Mouse (Mus musculus) adrenal gland, postnatal 25 days (tissue): ENCODE measurements around the gene Surf6. TPM values are rescaled to one million over a fixed set of nuclear protein-coding genes. Genes with fewer than 3 reads are reported as not detected.

Experiments used
- DNase-seq: peaks from one replicate; pipeline ENCODE4 v3.0.0; 2021; ENCODE audit warnings: mixed read lengths
- long read RNA-seq: library from polyadenylated mRNA; stranded (forward); transcript quantifications from one replicate; pipeline ENCODE4 v2.0.0, GENCODE M21; 2021
- total RNA-seq: library from RNA; stranded (reverse); gene quantifications from 2 replicates; pipeline ENCODE4 v1.2.3, GENCODE M21; 2021

The Surf6 gene
- total RNA-seq, result 32.1 and 33.7 TPM in 2 replicates
- long read RNA-seq, transcript Surf6-201 (5 exons, 2,971 nt), result major isoform, 57 of 63 reads
- long read RNA-seq, partial matches to known transcripts, result 3 of 63 reads
- long read RNA-seq, other reads (novel, unspliced or antisense), result 1 of 63 reads

DNA sequence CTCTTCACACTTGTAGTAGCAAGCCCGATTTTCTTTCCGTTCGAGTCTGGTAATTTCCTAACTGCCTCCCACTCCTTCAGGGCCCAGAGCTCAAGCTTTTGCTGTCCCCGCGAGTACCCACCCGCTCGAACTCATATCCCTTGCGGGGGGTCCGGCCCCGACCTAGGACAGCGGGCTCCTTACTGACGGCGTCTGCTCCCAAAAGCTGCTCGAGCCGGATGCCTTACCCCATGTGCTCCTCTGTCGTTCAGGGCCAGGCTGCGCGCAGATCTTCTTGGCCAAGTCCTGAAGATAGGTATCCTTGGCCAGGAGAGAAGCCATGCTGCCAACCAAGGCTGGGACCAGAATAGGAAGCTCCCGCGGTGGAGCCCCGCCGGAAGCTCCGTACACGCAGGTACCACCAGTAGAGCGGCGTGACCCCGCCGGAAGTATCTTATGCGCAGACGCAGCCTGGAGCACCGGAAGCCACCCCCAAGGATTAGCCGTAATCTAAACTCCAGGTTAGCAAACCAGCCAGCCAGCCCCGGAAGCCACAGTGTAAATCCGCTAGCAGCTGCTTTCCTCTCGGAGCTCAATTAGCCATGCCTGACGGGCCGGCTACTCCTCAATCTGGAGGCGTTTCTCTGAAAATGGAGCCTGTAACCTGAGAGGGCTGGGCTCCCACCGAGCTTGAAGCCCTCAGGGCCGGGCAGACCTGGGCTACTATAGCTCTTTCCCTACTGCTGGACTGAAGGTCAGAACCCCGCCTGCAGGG lies at the start of gene Surf6:
Gene Surf6, minus strand, starts transcription at position 413 of the 754 bp plus-strand sequence.
- peak; percentile 93 for DNase-seq

- DNase-seq, result no peak
Observed at GRCm38 (mm10) chr2:26952193-26952592, 49.5 kb upstream of the Surf6 start.

DNA sequence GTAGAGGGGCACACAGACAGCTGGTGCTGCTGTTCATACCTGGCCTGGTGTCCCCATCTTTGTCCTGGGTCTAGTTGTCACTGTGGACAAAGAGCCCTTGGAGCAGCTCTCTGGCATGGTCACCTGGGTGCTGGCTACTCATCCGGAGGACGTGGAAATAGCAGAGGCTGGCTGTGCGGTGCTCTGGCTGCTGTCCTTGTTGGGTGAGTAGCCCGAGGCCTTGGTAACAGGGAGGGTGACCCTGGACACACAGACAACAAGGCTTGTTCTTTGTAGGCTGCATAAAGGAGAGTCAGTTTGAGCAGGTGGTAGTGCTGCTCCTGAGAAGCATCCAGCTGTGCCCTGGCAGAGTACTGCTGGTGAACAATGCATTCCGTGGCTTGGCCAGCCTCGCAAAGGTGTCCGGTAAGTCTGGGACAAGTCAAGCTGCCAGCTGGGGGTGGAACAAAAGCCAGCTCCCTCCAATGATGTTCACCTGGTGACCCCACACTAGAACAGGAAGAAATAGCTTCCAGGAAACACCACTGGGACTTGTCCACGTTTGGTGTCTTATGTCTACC lies 48.7 kb upstream of the Surf6 start:
- peak; percentile 16 for DNase-seq

DNA sequence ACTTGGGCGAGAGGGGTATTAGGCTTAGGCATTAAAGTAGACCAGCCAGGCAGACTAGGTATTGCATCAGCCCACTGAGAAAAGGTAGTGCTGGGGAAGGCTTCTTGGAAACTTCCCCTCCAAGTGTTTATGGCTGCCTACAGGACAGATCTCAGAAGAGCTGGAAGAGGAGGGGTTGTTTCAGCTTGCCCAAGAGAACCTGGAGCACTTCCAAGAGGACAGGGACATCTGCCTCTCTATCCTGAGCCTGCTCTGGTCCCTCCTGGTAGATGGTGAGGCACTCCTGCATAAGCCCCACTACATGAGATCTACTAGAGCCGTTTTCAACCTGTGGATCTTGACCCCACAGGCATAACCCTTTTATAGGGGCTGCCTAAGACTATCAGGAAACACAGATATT lies 47.7 kb upstream of the Surf6 start:
- no peak for DNase-seq

DNA sequence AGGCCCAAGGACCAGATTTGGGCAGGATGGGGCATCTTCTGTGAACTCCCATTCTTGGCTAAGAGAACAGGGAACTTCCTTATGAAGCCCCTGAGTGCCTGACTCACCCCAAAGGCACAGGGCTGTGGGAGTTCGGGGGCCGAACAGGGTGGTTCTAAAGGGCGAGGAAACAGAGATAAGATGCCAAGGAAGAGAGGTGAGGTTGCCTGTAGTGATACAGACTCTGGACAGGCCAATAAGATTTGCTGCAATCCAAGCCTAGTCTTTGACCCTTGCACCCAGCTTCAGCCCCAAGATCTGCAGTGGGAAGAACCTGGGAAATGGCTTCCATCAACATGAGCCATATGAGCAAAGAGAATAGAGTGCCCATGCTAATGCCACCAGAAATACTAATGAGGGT lies 40.6 kb upstream of the Surf6 start:
- DNase-seq, result no peak

GRCm38 (mm10) chr2:26941539-26941938 lies 38.9 kb upstream of the Surf6 start:
- no peak for DNase-seq

DNA sequence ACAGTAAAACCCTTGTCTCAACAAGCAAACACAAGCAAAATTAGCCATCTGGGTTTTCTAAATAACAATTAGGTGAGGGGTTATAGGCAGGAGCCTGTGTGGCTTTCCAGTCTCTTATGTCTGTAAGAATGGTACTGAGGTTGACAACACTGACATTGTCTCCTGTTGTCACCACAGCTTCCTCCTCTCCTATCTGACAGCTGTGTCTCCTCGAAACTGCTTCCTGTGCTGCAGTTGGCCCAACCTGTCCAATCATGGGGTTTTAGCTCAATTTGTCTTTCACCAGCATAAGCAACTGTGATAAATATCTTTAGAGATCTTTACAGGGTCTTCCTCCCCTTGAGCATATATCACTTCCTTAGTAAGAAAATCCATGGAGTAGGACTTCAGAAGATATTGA lies 33.7 kb upstream of the Surf6 start:
- no peak for DNase-seq

- DNase-seq, result no peak
Observed at GRCm38 (mm10) chr2:26935286-26935685, 32.6 kb upstream of the Surf6 start.

GRCm38 (mm10) chr2:26933304-26934055 lies 30.8 kb upstream of the Surf6 start, which contains the start of the genes Surf4 and Stkld1:
Gene Surf4, minus strand, starts transcription at chr2:26933928.
Gene Stkld1, plus strand, starts transcription at chr2:26934047.
- peak; percentile 96 for DNase-seq

DNA sequence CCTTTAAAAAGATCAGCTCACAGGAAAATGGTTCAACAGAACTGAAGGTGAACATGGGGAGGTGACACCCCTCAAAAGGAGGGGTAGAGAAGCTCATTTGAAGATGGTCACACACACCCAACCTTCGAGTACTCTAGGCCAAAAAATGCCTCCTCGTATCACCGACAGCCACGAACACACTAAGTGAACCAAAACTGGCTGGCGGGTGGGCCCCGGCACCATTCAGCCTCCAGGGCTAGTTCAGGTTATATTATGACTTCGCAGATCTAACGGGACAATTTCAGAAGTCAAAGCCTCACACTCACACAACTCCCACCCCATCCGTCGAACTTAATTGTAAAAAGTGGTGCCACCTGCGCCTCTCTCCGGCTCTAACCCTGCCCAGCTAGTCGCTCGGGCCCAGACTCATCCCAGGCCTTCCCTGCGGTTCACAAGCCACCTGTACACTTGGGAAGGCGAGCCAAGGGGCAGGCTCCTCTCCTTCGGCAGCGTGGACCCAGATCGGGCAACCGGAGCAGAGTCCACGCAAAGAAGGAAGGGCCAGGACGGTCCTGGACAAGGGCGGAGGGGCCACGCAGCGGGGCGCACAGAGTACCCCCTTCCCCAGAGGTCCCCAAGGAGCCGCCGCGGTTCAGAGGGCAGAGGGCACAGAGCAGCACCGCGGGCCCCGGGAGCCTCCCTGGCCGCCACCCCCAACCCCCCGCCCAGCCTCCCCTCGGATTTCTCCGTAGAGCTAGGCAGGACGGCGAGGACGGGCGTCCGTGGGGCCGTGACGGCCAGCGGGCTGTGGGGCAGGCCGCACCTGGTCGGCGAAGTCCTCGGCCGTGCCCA lies 30.0 kb upstream of the Surf6 start:
- no peak for DNase-seq

DNA sequence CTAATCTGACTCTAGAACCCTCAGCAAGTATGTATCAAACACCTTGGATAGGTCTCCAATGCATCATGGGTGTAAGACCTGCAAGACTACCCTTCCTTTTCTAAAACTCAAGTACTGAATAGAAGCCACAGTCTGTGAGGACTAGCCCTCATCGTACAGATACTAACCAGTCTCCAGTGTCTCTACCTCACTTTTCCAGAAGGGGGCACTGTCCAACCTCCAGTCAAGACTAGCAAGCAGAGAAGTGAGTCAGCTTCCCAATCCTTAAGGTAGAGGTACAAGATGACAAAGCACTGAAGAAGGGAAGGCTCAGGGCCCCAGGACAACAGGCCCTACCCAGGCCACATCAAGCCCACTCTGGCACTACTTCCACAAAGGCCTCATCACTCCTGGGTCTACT lies 27.7 kb upstream of the Surf6 start:
- peak; percentile 46 for DNase-seq

- DNase-seq, result no peak
Observed at GRCm38 (mm10) chr2:26927745-26928476, 25.2 kb upstream of the Surf6 start.

- DNase-seq, result peak; percentile 64
Observed at GRCm38 (mm10) chr2:26921784-26922183, 19.1 kb upstream of the Surf6 start.

DNA sequence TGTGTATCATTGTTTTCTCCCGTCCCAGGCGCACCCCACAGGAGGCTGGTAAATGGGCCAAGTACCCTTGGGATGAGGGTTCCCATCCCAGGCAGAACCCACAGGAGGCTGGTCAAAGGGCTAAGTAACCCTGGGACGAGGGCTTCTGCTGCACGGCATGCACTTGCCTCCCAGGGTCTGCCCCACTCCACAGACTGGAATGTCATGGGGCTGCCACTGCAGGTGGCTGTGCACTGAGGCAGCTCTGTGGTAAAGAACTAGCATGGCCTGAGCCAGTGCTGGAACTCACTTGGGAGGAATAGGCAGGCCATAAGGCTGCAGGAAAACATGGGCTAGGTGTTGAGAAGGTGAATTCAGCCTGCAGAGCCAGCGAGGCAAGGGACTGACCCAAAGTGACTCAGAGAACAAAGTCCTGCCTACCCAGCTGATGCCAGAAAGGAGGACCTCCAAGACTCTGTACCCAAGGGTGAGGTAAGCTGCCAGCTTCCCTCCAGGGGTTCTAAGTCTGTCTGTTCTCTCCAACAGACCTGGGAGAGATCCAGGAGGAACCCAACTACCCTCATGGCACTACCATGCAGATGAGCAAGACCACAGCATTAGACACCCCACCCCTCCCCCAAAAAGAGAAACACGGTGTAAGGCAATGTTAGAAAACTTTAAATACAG lies 17.6 kb upstream of the Surf6 start:
- DNase-seq, result no peak

DNA sequence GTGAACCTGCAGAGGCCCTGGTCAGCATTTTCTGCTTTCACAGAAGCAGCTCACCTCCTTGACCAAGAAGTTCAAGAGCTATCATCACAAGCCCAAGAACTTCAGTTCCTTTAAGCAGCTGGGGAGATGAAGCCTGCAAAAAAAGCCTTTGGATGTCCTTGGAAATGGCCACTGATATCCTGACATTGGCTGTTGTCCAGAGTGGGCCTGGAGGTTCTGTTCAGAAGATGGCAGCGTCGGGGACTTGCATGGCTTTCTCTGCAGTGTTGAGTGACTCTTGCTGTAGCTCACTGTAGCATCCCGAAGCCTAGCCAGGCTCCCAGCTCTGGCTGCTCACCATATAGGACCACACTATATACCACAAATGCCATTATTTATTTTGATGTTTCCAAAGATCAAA lies 17.0 kb upstream of the Surf6 start:
- DNase-seq, result peak; percentile 29

GRCm38 (mm10) chr2:26916738-26917137 lies 14.1 kb upstream of the Surf6 start:
- DNase-seq, result no peak

DNA sequence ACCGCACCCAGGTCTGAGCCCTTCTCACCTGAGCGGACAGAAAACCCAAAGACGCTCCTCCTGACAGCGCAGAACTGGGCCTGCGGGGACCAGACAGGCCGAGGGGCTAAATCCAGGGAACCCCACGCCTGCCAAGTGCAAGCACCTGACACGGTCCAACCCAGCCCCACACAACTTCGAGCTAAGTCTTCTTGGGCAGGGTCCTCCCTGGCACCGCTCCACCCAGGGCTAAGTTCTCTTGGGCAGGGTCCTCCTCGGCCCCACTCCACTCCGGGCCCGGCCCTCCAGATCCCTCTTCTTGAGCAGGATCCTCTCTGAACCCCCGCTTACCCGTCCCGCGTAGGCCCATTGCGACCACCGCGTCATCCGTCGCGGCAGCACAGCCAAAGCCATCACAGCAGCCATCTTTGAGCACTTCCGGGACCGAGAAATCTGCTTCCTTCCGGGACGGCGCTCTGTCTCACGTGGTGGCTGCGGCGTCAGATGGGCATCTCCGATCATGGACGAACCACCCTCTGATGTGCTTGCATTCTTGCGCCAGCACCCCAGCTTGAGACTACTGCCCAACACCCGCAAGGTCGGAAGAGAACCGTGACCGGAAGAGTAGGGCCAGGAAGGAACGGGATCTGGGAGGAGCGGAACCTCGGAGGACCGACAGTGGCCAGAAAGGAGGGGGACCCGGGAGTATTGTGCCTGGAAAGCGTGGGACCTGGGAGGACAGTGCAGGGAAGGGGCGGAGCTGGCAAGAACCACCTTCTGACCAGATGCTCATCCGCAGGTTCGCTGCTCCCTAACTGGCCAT lies 13.4 kb upstream of the Surf6 start, which contains the start of the genes Surf2 and Surf1:
Gene Surf2, plus strand, starts transcription at position 441 of the 802 bp plus-strand sequence.
Gene Surf1, minus strand, starts transcription at position 604 of the 802 bp plus-strand sequence.
- DNase-seq, result peak; percentile 80

- no peak for DNase-seq
Observed at GRCm38 (mm10) chr2:26914148-26914941, 11.7 kb upstream of the Surf6 start.
